Mouse (Mus musculus) E14TG2a.4 (cell line): ENCODE measurements around the gene Stra6.

ENCODE experiments used
- H3K27me3 ChIP-seq: 2 replicates; pipeline ENCODE4 v1.6.1; 2014; ENCODE audit warnings: low read length, control low read depth; ENCODE audit not compliant: insufficient read depth
- H3K36me3 ChIP-seq: 2 replicates; pipeline ENCODE4 v1.6.1; 2014; ENCODE audit warnings: low read length, control low read depth; ENCODE audit not compliant: insufficient read depth
- H3K4me1 ChIP-seq: replicated peaks from 2 replicates; pipeline ENCODE4 v1.6.1; 2014; ENCODE audit warnings: low read depth, low read length, control low read depth
- H3K4me3 ChIP-seq: replicated peaks from 2 replicates; pipeline ENCODE4 v1.5.1; 2014; ENCODE audit warnings: mild to moderate bottlenecking, low read length
- H3K9me3 ChIP-seq: 2 replicates; pipeline ENCODE4 v1.6.1; 2014; ENCODE audit warnings: low read length, control low read depth
- CTCF ChIP-seq: conservative IDR thresholded peaks from 2 replicates; pipeline ENCODE4 v1.5.1; 2014; ENCODE audit warnings: low read length
- NANOG ChIP-seq: IDR thresholded peaks from 2 replicates; pipeline ENCODE4 v1.6.1; 2014; ENCODE audit warnings: borderline replicate concordance, low read length, mixed read lengths
- POU5F1 ChIP-seq: IDR thresholded peaks from 2 replicates; pipeline ENCODE4 v1.6.1; 2014; ENCODE audit warnings: low read length, borderline replicate concordance

Stra6 gene

GRCm38 (mm10) chr9:58111431-58111830, 47.8 kb downstream of the Stra6 start:
- H3K4me3 ChIP-seq, result no peak overlapping the region
- TF ChIP-seq NANOG, result no peak
- TF ChIP-seq CTCF, result no peak
- no peak for TF ChIP-seq POU5F1
- H3K4me1 ChIP-seq, result peaks cover 49% of the 10 kb centered on the region
- H3K36me3 ChIP-seq, result no peaks in the 10 kb centered on the region
- peaks cover 82% of the 10 kb centered on the region for H3K27me3 ChIP-seq
- H3K9me3 ChIP-seq, result no peaks in the 10 kb centered on the region

- TF ChIP-seq POU5F1 (no peak), NANOG (no peak), CTCF (no peak)
- Histone ChIP-seq H3K9me3 (no peaks in the 10 kb centered on the region), H3K4me3 (no peak overlapping the region)
Observed at GRCm38 (mm10) chr9:58112321-58112751, 48.7 kb downstream of the Stra6 start.

GRCm38 (mm10) chr9:58112866-58113278, 49.3 kb downstream of the Stra6 start:
- no peaks in the 10 kb centered on the region for H3K36me3 ChIP-seq
- TF ChIP-seq NANOG, result no peak
- no peak for TF ChIP-seq CTCF
- no peak for TF ChIP-seq POU5F1

More at GRCm38 (mm10) chr9:58112321-58112751, 48.7 kb downstream of the Stra6 start:
- H3K4me1 ChIP-seq, result peaks cover 54% of the 10 kb centered on the region
- H3K36me3 ChIP-seq, result no peaks in the 10 kb centered on the region
- H3K27me3 ChIP-seq, result peaks cover 84% of the 10 kb centered on the region

GRCm38 (mm10) chr9:58113279-58113884, 49.8 kb downstream of the Stra6 start:
- no peaks in the 10 kb centered on the region for H3K9me3 ChIP-seq
- peaks cover 91% of the 10 kb centered on the region for H3K27me3 ChIP-seq
- peaks cover 55% of the 10 kb centered on the region for H3K4me1 ChIP-seq
- TF ChIP-seq NANOG (no peak), POU5F1 (no peak), CTCF (no peak)
- H3K4me3 ChIP-seq, result peak overlapping the region; percentile 70
- no peaks in the 10 kb centered on the region for H3K36me3 ChIP-seq

More at GRCm38 (mm10) chr9:58112866-58113278, 49.3 kb downstream of the Stra6 start:
- no peaks in the 10 kb centered on the region for H3K9me3 ChIP-seq
- H3K4me3 ChIP-seq, result peak overlapping the region; percentile 70
- peaks cover 54% of the 10 kb centered on the region for H3K4me1 ChIP-seq
- H3K27me3 ChIP-seq, result peaks cover 86% of the 10 kb centered on the region

- Histone ChIP-seq H3K4me3 (peak overlapping the region; percentile 70), H3K9me3 (no peaks in the 10 kb centered on the region), H3K27me3 (peaks cover 94% of the 10 kb centered on the region), H3K36me3 (no peaks in the 10 kb centered on the region), H3K4me1 (peaks cover 58% of the 10 kb centered on the region)
- no peak for TF ChIP-seq POU5F1
- no peak for TF ChIP-seq NANOG
- TF ChIP-seq CTCF, result no peak
Observed at GRCm38 (mm10) chr9:58114019-58114418, 50.4 kb downstream of the Stra6 start.

GRCm38 (mm10) chr9:58115297-58115925, 51.8 kb downstream of the Stra6 start:
- Histone ChIP-seq H3K4me1 (peaks cover 60% of the 10 kb centered on the region), H3K4me3 (0 out of 2 replicates have a peak overlapping the region, but pooled peaks have one; percentile 26), H3K27me3 (peaks cover 88% of the 10 kb centered on the region), H3K9me3 (no peaks in the 10 kb centered on the region), H3K36me3 (no peaks in the 10 kb centered on the region)
- TF ChIP-seq CTCF (no peak), NANOG (no peak), POU5F1 (no peak)

- peaks cover 65% of the 10 kb centered on the region for H3K4me1 ChIP-seq
- no peaks in the 10 kb centered on the region for H3K36me3 ChIP-seq
- H3K4me3 ChIP-seq, result 0 out of 2 replicates have a peak overlapping the region, but pooled peaks have one; percentile 26
- TF ChIP-seq NANOG (no peak), POU5F1 (no peak), CTCF (no peak)
- no peaks in the 10 kb centered on the region for H3K9me3 ChIP-seq
- H3K27me3 ChIP-seq, result peaks cover 88% of the 10 kb centered on the region
Observed at GRCm38 (mm10) chr9:58116024-58116651, 52.5 kb downstream of the Stra6 start.

- Histone ChIP-seq H3K4me3 (no peak within 1 kb of the TSS), H3K36me3 (no peaks in the 10 kb centered on the region), H3K27me3 (peaks cover 83% of the 10 kb centered on the region), H3K4me1 (peaks cover 44% of the 10 kb centered on the region), H3K9me3 (no peaks in the 10 kb centered on the region)
- TF ChIP-seq POU5F1, result no peak
- no peak for TF ChIP-seq CTCF
- no peak for TF ChIP-seq NANOG
Observed at GRCm38 (mm10) chr9:58118671-58119070, 55.1 kb downstream of the Stra6 start, which contains the start of gene Ccdc33. Ccdc33 (minus strand) TSS chr9:58118823.
